Mouse (Mus musculus) testis, adult 2 months (tissue): ENCODE results near the gene Tha1.

Experiments
- CTCF ChIP-seq: fragments of 200-500 bp; IDR thresholded peaks from 2 replicates; pipeline ENCODE4 v1.5.1; 2012; ENCODE audit warnings: low read depth, mild to moderate bottlenecking, inconsistent platforms, low read length, moderate library complexity; ENCODE audit not compliant: control insufficient read depth, insufficient read depth, insufficient replicate concordance
- POLR2A ChIP-seq: fragments of 200-500 bp; IDR thresholded peaks from 2 replicates; pipeline ENCODE4 v1.6.1; 2012; ENCODE audit warnings: low read depth, mild to moderate bottlenecking, inconsistent platforms, low read length, moderate library complexity; ENCODE audit not compliant: control insufficient read depth

DNA sequence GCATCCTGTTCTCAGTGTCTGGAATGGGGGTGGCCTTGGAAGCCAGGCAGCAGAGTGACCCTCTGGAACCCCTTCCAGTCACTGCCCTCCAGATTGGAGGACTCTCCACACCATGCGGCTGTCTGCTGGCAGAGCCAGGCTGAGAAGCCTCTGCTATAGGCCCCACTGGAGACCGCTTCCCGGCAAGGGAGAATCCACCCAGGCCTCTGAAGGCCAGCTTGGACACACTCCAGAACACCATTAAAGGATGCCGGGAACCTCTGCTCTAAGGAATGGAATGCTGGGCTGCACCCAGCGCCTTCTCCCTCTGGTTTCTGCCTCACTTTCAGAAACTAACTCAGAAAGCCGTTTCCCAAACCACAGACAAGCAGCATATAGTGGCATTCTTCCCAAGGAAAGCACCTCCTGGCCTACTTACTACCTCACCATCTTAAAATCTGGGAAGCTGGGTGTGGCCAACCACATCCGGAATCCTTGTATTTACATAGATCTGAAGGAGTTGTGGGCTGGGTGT is 50.5 kb downstream of the Tha1 start:
- TF ChIP-seq POLR2A (no peak), CTCF (no peak)
